Mouse (Mus musculus): ENCODE measurements around the gene Ackr3. TPM values are rescaled to one million over a fixed set of nuclear protein-coding genes. Genes with fewer than 3 reads are reported as not detected.
A peak's percentile ranks its signal among the peaks of the same experiment; 100 is the strongest.

Gene Ackr3
- polyA plus RNA-seq, 1 experiment from 2014 or later = 54.8 TPM

- TF ChIP-seq CTCF (IDR thresholded peaks at IDR 0.05) = no peak
- no peak for TF ChIP-seq EP300 (IDR thresholded peaks at IDR 0.05)
- peak overlapping the region; percentile 17; the same call in 1 of the 2 replicates for H3K4me2 ChIP-seq (replicated peaks; ENCODE audit: low read depth, low read length)
- H3K4me1 ChIP-seq (ENCODE audit: insufficient read depth, low read depth, low read length) = no peaks in the 10 kb centered on the region
- H3K9me3 ChIP-seq (ENCODE audit: low read length) = no peaks in the 10 kb centered on the region
- 63% methylated on average over 6 of the region's 6 CpGs for WGBS
- ATAC-seq = no peak
- DNase-seq (ENCODE audit: low spot score) = no peak
- H3K9ac ChIP-seq (replicated peaks; ENCODE audit: low read depth) = no peak overlapping the region
- H3K36me3 ChIP-seq (ENCODE audit: insufficient read depth, low read length) = no peaks in the 10 kb centered on the region
- no peak overlapping the region for H3K27ac ChIP-seq (ENCODE audit: low read length)
- H3K27me3 ChIP-seq (replicated peaks; ENCODE audit: insufficient read depth, low read length) = no peaks in the 10 kb centered on the region; the same call in 1 of the 2 replicates
- no peak overlapping the region for H3K4me3 ChIP-seq (ENCODE audit: low read depth, low read length)
Measured at GRCm38 (mm10) chr1:90207739-90208502, 4.1 kb downstream of the Ackr3 start.

GRCm38 (mm10) chr1:90208503-90208860, 4.7 kb downstream of the Ackr3 start:
- no peaks in the 10 kb centered on the region for H3K36me3 ChIP-seq (ENCODE audit: insufficient read depth, low read length)
- TF ChIP-seq CTCF (IDR thresholded peaks at IDR 0.05) (no peak), EP300 (IDR thresholded peaks at IDR 0.05) (no peak)
- 62% methylated on average over 9 of the region's 9 CpGs for WGBS
- H3K4me2 ChIP-seq (replicated peaks; ENCODE audit: low read depth, low read length) = peak overlapping the region; percentile 17; the same call in 1 of the 2 replicates
- DNase-seq (ENCODE audit: low spot score) (no peak), ATAC-seq (no peak)
- no peaks in the 10 kb centered on the region for H3K4me1 ChIP-seq (ENCODE audit: insufficient read depth, low read depth, low read length)
- H3K27me3 ChIP-seq (replicated peaks; ENCODE audit: insufficient read depth, low read length) = no peaks in the 10 kb centered on the region; the same call in 1 of the 2 replicates
- H3K9ac ChIP-seq (replicated peaks; ENCODE audit: low read depth) = no peak overlapping the region
- H3K9me3 ChIP-seq (ENCODE audit: low read length) = no peaks in the 10 kb centered on the region
- H3K27ac ChIP-seq (ENCODE audit: low read length) = no peak overlapping the region
- H3K4me3 ChIP-seq (ENCODE audit: low read depth, low read length) = no peak overlapping the region

DNA sequence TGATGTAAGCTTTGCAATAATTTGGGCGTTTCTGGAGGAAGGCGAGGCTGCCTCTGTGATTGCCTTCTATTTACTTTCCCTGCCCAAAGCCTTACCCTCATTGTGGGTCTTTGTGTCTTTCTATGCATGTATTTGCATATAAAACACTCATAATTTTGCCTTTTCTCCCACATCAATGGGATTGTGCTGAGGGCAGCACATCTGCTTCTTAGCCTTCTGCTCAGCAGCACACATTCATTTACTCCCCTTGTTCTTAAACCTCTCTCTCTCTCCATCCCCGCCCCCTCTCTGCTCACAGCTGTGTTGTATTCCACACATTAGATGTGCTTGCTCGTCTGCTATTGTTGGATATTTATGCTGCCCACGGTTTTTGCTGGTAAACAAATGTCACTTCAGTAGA, 5.3 kb downstream of the Ackr3 start:
- Histone ChIP-seq H3K4me3 (ENCODE audit: low read depth, low read length) (no peak overlapping the region), H3K4me1 (ENCODE audit: insufficient read depth, low read depth, low read length) (no peaks in the 10 kb centered on the region)
- WGBS = 67% methylated on average over 5 of the region's 5 CpGs

DNA sequence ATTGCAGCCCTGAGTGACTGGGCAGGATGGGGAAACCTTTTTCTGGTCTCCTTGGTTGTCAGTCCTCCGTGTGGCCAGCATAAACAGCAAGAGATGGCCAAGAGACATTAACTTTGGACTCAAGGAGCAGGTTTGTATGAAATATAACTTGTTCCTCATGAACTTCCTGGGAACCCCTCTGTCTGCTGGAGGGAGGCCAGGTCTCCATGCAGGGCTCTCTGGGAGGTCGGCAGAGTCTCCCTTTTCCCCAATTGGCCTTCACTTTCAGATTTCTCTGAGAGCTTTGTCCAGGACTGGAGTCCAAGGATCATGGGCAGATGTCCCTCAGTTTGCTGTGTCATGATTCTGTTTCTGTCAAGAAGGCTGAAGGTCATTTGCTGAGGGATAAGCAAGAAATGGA, 6.0 kb downstream of the Ackr3 start:
- 40% methylated on average over 2 of the region's 2 CpGs for WGBS
- Histone ChIP-seq H3K27ac (ENCODE audit: low read length) (no peak overlapping the region), H3K9ac (replicated peaks; ENCODE audit: low read depth) (no peak overlapping the region), H3K27me3 (replicated peaks; ENCODE audit: insufficient read depth, low read length) (no peaks in the 10 kb centered on the region; the same call in 1 of the 2 replicates), H3K4me1 (ENCODE audit: insufficient read depth, low read depth, low read length) (no peaks in the 10 kb centered on the region), H3K4me3 (ENCODE audit: low read depth, low read length) (no peak overlapping the region), H3K36me3 (ENCODE audit: insufficient read depth, low read length) (no peaks in the 10 kb centered on the region), H3K9me3 (ENCODE audit: low read length) (no peaks in the 10 kb centered on the region), H3K4me2 (replicated peaks; ENCODE audit: low read depth, low read length) (no peak overlapping the region)
- no peak for TF ChIP-seq CTCF (IDR thresholded peaks at IDR 0.05)
- no peak for TF ChIP-seq EP300 (IDR thresholded peaks at IDR 0.05)
- DNase-seq (ENCODE audit: low spot score) (no peak), ATAC-seq (no peak)

More for the DNA sequence above, 5.3 kb downstream of the Ackr3 start:
- Histone ChIP-seq H3K27ac (ENCODE audit: low read length) (no peak overlapping the region), H3K4me2 (replicated peaks; ENCODE audit: low read depth, low read length) (no peak overlapping the region), H3K9ac (replicated peaks; ENCODE audit: low read depth) (no peak overlapping the region), H3K27me3 (replicated peaks; ENCODE audit: insufficient read depth, low read length) (no peaks in the 10 kb centered on the region; the same call in 1 of the 2 replicates), H3K36me3 (ENCODE audit: insufficient read depth, low read length) (no peaks in the 10 kb centered on the region), H3K9me3 (ENCODE audit: low read length) (no peaks in the 10 kb centered on the region)
- no peak for DNase-seq (ENCODE audit: low spot score)
- TF ChIP-seq CTCF (IDR thresholded peaks at IDR 0.05) (no peak), EP300 (IDR thresholded peaks at IDR 0.05) (no peak)
- ATAC-seq = no peak

DNA sequence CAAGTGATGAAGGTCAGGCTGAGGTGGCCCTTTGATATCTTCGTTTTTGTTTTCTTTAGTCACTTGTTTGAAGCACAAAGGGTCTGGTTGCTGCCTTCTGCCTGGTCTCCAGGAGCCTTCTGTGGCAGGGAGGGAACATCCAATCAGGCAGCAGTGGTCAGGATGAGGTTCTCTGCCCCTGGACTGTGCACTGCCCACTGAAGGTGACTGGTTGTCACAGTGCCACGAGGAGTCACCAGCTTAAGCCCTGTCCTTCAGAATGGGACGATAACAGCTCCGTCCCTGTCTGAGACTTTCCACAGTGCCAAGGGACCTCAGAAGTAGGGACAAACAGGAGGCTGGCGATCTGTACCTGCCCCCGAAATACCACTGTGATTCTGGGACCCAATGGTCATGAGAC, 6.6 kb downstream of the Ackr3 start:
- Histone ChIP-seq H3K4me2 (replicated peaks; ENCODE audit: low read depth, low read length) (no peak overlapping the region), H3K9me3 (ENCODE audit: low read length) (no peaks in the 10 kb centered on the region), H3K4me1 (ENCODE audit: insufficient read depth, low read depth, low read length) (no peaks in the 10 kb centered on the region), H3K27ac (ENCODE audit: low read length) (no peak overlapping the region), H3K9ac (replicated peaks; ENCODE audit: low read depth) (no peak overlapping the region), H3K4me3 (ENCODE audit: low read depth, low read length) (no peak overlapping the region), H3K27me3 (replicated peaks; ENCODE audit: insufficient read depth, low read length) (no peaks in the 10 kb centered on the region; the same call in 1 of the 2 replicates), H3K36me3 (ENCODE audit: insufficient read depth, low read length) (no peaks in the 10 kb centered on the region)
- TF ChIP-seq CTCF (IDR thresholded peaks at IDR 0.05) = no peak
- DNase-seq (ENCODE audit: low spot score) (no peak), ATAC-seq (no peak)
- WGBS = 74% methylated on average over 6 of the region's 6 CpGs

DNA sequence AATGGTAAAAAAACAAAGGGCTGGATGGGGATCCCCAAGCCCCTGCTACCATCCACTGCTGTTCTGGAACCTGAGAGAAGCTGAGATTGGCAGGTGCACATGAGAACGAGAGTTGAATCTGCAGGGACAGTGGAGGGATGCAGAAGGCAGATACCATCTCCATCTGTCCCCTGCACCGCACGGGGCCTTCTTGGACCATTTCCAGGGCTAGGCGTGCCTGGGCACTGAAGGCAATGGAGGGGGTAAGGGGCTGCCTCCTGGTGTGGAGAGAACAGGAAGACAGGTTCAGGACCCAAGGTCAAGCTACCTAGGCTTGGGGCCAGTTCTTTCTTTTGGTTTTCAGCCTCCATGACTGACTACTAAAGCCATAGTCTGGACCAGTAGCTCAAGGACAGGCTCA, 7.0 kb downstream of the Ackr3 start:
- H3K4me1 ChIP-seq (ENCODE audit: insufficient read depth, low read depth, low read length) = no peaks in the 10 kb centered on the region
- DNase-seq (ENCODE audit: low spot score) (no peak), ATAC-seq (no peak)
- no peaks in the 10 kb centered on the region for H3K36me3 ChIP-seq (ENCODE audit: insufficient read depth, low read length)
- H3K9me3 ChIP-seq (ENCODE audit: low read length) = no peaks in the 10 kb centered on the region
- WGBS = 68% methylated on average over 4 of the region's 4 CpGs
- no peak for TF ChIP-seq EP300 (IDR thresholded peaks at IDR 0.05)
- TF ChIP-seq CTCF (IDR thresholded peaks at IDR 0.05) = no peak
- no peaks in the 10 kb centered on the region; the same call in 1 of the 2 replicates for H3K27me3 ChIP-seq (replicated peaks; ENCODE audit: insufficient read depth, low read length)
- H3K4me2 ChIP-seq (replicated peaks; ENCODE audit: low read depth, low read length) = no peak overlapping the region
- H3K4me3 ChIP-seq (ENCODE audit: low read depth, low read length) = no peak overlapping the region
- no peak overlapping the region for H3K27ac ChIP-seq (ENCODE audit: low read length)
- H3K9ac ChIP-seq (replicated peaks; ENCODE audit: low read depth) = no peak overlapping the region
